Mouse (Mus musculus) myocyte (in vitro differentiated cells): ENCODE measurements at regions not wholly inside any gene's neighbourhood (a gene's known extent, or its start where the extent isn't known, plus 50 kb on each side); places are given as distances from the start of the nearest gene placed in this dataset.

ENCODE experiments used
- CEBPB ChIP-seq: IDR thresholded peaks from 2 replicates; pipeline ENCODE4 v1.6.1; 2011; ENCODE audit warnings: mild to moderate bottlenecking, moderate library complexity; ENCODE audit not compliant: poor library complexity, insufficient read depth, severe bottlenecking
- E2F4 ChIP-seq: IDR thresholded peaks from one replicate; pipeline ENCODE4 v1.6.1; 2011; ENCODE audit warnings: mild to moderate bottlenecking, control low read depth, moderate library complexity; ENCODE audit not compliant: insufficient read depth
- POLR2A ChIP-seq: IDR thresholded peaks from one replicate; pipeline ENCODE4 v1.6.1; 2011; ENCODE audit warnings: low read depth, mild to moderate bottlenecking, control low read depth, moderate library complexity; ENCODE audit not compliant: insufficient read length
- REST ChIP-seq: IDR thresholded peaks from one replicate; pipeline ENCODE4 v1.6.1; 2011; ENCODE audit warnings: mild to moderate bottlenecking, control low read depth, moderate library complexity; ENCODE audit not compliant: insufficient read depth, insufficient read length
- TCF3 ChIP-seq: IDR thresholded peaks from one replicate; pipeline ENCODE4 v1.6.1; 2011; ENCODE audit warnings: low read depth, control low read depth; ENCODE audit not compliant: insufficient read length

- TF ChIP-seq CEBPB: peak; percentile 71
- no peak for TF ChIP-seq POLR2A
- TF ChIP-seq REST: no peak
- no peak for TF ChIP-seq TCF3
- TF ChIP-seq E2F4: no peak
Observed at GRCm38 (mm10) chr9:87968190-87969082, 237.4 kb upstream of the Tbx18 start.
